Mouse (Mus musculus) kidney, adult 2 months (tissue): ENCODE measurements around the gene Sec14l2.

Experiments
- CTCF ChIP-seq: fragments of 200-500 bp; conservative IDR thresholded peaks from 2 replicates; pipeline ENCODE4 v1.5.1; 2011; ENCODE audit warnings: low read depth, mild to moderate bottlenecking, control low read depth, low read length, moderate library complexity, mixed read lengths; ENCODE audit not compliant: insufficient read depth, insufficient read length
- POLR2A ChIP-seq: fragments of 200-500 bp; IDR thresholded peaks from one replicate; pipeline ENCODE4 v1.6.1; 2011; ENCODE audit warnings: low read depth, low read length, control low read depth

DNA sequence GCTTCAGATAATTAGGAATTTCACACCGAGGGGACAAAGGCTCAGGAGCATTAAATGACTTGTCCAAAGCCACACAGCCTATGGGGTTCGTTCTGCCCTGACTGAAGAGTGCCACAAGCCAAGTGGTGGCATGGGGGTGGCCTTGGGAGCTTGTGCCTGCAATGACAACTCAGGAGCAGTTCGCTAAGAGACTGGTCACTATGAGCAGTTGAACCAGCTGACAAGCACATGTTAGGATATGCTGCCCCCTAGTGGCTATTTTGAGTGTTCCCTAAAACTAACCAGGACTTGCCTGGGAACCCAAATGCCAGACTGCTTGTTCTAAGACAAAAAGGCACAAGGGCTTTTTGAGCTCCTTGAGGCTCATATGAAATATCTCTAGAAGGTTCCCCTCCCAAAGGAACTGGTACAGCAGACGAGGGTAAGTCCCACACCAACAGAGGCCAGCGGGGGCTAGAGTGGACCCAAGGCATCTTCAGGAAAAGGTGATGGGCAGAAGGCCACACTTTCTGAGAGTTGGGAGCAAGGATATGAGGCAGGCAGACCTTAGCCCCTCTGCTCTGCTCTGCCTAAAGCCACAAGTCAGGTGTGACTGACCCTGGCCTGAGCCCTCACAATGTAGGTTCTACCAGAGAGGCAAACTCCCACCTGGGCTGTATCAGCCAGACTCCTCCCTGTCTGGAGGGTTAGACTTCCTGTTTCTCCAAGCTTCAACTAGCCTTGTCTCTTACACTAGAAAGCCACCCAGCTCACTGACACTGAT lies 39.7 kb downstream of the Sec14l2 start:
- peak; percentile 78 for TF ChIP-seq CTCF
- TF ChIP-seq POLR2A: no peak
